In genomic region chr3:107627641-107628040, GRCm38 (mm10) we compare ENCODE assay signal across 22 mouse cellular contexts. TPM values are rescaled to one million over a fixed set of nuclear protein-coding genes. Genes with fewer than 3 reads are reported as not detected.
"Had no signal": no experiment of that assay in that cellular context is flagged by ENCODE, and none has a peak within 500 bp of the region (broad histone marks: within the 10 kb centered on the region; RNA-seq: fewer than 3 reads in every experiment).

No protein-coding gene starts in this region.

- ATAC-seq: intestine, embryonic 15.5 days; liver, postnatal 0 days; midbrain, embryonic 13.5 days had no signal

- H3K9me3 ChIP-seq: intestine, embryonic 15.5 days; limb, embryonic 12.5 days; liver, embryonic 13.5 days; lung, embryonic 15.5 days; midbrain, embryonic 13.5 days; neural tube, embryonic 15.5 days; stomach, embryonic 15.5 days had no signal

- H3K27me3 ChIP-seq: intestine, embryonic 15.5 days; limb, embryonic 12.5 days; liver, embryonic 13.5 days; lung, embryonic 15.5 days; midbrain, embryonic 13.5 days; neural tube, embryonic 15.5 days; stomach, embryonic 15.5 days had no signal

- H3K4me3 ChIP-seq: intestine, embryonic 15.5 days; layer of hippocampus, adult 2 months; limb, embryonic 12.5 days; liver, embryonic 13.5 days; lung, embryonic 15.5 days; midbrain, embryonic 13.5 days; neural tube, embryonic 15.5 days; stomach, embryonic 15.5 days had no signal

- H3K4me2 ChIP-seq: intestine, embryonic 15.5 days; limb, embryonic 12.5 days; liver, embryonic 13.5 days; lung, embryonic 15.5 days; midbrain, embryonic 13.5 days; neural tube, embryonic 15.5 days; stomach, embryonic 15.5 days had no signal

- H3K27ac ChIP-seq: intestine, embryonic 15.5 days; limb, embryonic 12.5 days; liver, embryonic 13.5 days; lung, embryonic 15.5 days; macrophage; midbrain, embryonic 13.5 days; neural tube, embryonic 15.5 days; stomach, embryonic 15.5 days had no signal

- DNase-seq: kidney, postnatal 4 days; liver; liver, embryonic 13.5 days; liver, postnatal 0 days; lung, postnatal 14 days; right cerebral cortex, postnatal 14 days; thymus, postnatal 36 days had no signal

- H3K9ac ChIP-seq: intestine, embryonic 15.5 days; limb, embryonic 12.5 days; liver, embryonic 13.5 days; liver, postnatal 0 days; lung, embryonic 15.5 days; midbrain, embryonic 13.5 days; neural tube, embryonic 15.5 days; stomach, embryonic 15.5 days had no signal

RNA-seq across cellular contexts. Expression of gene Gm10961, which starts 3.5 kb away (rescaled TPM):
- total RNA-seq: layer of hippocampus, adult 2 months; layer of hippocampus, postnatal 10 days; left cerebral cortex, postnatal 36 days; midbrain, postnatal 0 days had no signal
- polyA plus RNA-seq: intestine, embryonic 15.5 days; kidney, embryonic 14.5 days; limb, embryonic 12.5 days; liver, embryonic 13.5 days; liver, postnatal 0 days; lung, embryonic 15.5 days; macrophage; midbrain, embryonic 13.5 days; midbrain, postnatal 0 days; neural tube, embryonic 11.5 days; neural tube, embryonic 15.5 days; spleen, adult 2 months; stomach, embryonic 15.5 days; thymus, postnatal 0 days had no signal

RNA-seq across cellular contexts. Expression of gene Alx3, which starts 32.8 kb away (rescaled TPM):
- polyA plus RNA-seq: liver, postnatal 0 days; macrophage; neural tube, embryonic 15.5 days; spleen, adult 2 months; stomach, embryonic 15.5 days had no signal
